Mouse (Mus musculus) B cell, adult 62 days (primary cell): Measurements from ENCODE around the gene Lca5. TPM values are rescaled to one million over a fixed set of nuclear protein-coding genes. Genes with fewer than 3 reads are reported as not detected.

Experiments used
- total RNA-seq: library from RNA; stranded (reverse); gene quantifications from 4 replicates; pipeline ENCODE4 v1.2.4, GENCODE M21; 2023

Lca5 gene
- 6.1 to 12.5 TPM (median 7.6 TPM) in 4 replicates for total RNA-seq

GRCm38 (mm10) chr9:83440392-83441357 is at the start of gene Lca5:
Gene Lca5 (minus strand): TSS chr9:83441127.

Other genes starting within 250 kb of the Lca5 start
- gene Sh3bgrl2, start 107.2 kb upstream of the Lca5 start, total RNA-seq: 0.21 to 0.66 TPM (median 0.29 TPM) in 4 replicates